Mouse (Mus musculus): Measurements from ENCODE around the gene Cox4i2. TPM values are rescaled to one million over a fixed set of nuclear protein-coding genes. Genes with fewer than 3 reads are reported as not detected.

Gene Cox4i2
- polyA plus RNA-seq, 1 experiment from 2014 or later: 13.1 TPM

- no peak overlapping the region for H3K4me2 ChIP-seq (ENCODE audit: low read length)
- H3K27ac ChIP-seq (ENCODE audit: low read depth): peak overlapping the region; percentile 88; the same call in 1 of the 2 replicates
- no peak overlapping the region for H3K9ac ChIP-seq (ENCODE audit: low read length)
- H3K36me3 ChIP-seq (ENCODE audit: control insufficient read depth, insufficient read depth, low read length): no peaks in the 10 kb centered on the region
- ATAC-seq (replicated peaks; ENCODE audit: low FRiP score, low TSS enrichment, low read depth): no peak
- peaks cover 39% of the 10 kb centered on the region for H3K4me1 ChIP-seq (replicated peaks; ENCODE audit: control insufficient read depth, insufficient read depth, low read length)
- no peak overlapping the region for H3K4me3 ChIP-seq (ENCODE audit: low read depth, low read length)
- H3K27me3 ChIP-seq (replicated peaks; ENCODE audit: control insufficient read depth, insufficient read depth, low read length): no peaks in the 10 kb centered on the region
- WGBS: 61% methylated on average over 7 of the region's 7 CpGs
- no peak for DNase-seq (ENCODE audit: low spot score)
- H3K9me3 ChIP-seq (ENCODE audit: control insufficient read depth, low read length): no peaks in the 10 kb centered on the region
Measured at GRCm38 (mm10) chr2:152728594-152728993, 25.4 kb upstream of the Cox4i2 start.

GRCm38 (mm10) chr2:152729013-152729635, 24.8 kb upstream of the Cox4i2 start:
- Histone ChIP-seq H3K9ac (ENCODE audit: low read length) (no peak overlapping the region), H3K9me3 (ENCODE audit: control insufficient read depth, low read length) (no peaks in the 10 kb centered on the region), H3K4me2 (ENCODE audit: low read length) (0 out of 2 replicates have a peak overlapping the region, but pooled peaks have one; percentile 3), H3K4me1 (replicated peaks; ENCODE audit: control insufficient read depth, insufficient read depth, low read length) (peaks cover 36% of the 10 kb centered on the region), H3K27me3 (replicated peaks; ENCODE audit: control insufficient read depth, insufficient read depth, low read length) (no peaks in the 10 kb centered on the region), H3K36me3 (ENCODE audit: control insufficient read depth, insufficient read depth, low read length) (no peaks in the 10 kb centered on the region), H3K4me3 (ENCODE audit: low read depth, low read length) (no peak overlapping the region), H3K27ac (ENCODE audit: low read depth) (peak overlapping the region; percentile 88)
- ATAC-seq (replicated peaks; ENCODE audit: low FRiP score, low TSS enrichment, low read depth) (peak; percentile 10), DNase-seq (ENCODE audit: low spot score) (no peak)
- WGBS: 27% methylated on average over 8 of the region's 8 CpGs

GRCm38 (mm10) chr2:152729636-152730020, 24.3 kb upstream of the Cox4i2 start:
- H3K9me3 ChIP-seq (ENCODE audit: control insufficient read depth, low read length): no peaks in the 10 kb centered on the region
- H3K27ac ChIP-seq (ENCODE audit: low read depth): peak overlapping the region; percentile 88
- no peak overlapping the region for H3K4me3 ChIP-seq (ENCODE audit: low read depth, low read length)
- peak; percentile 74 for ATAC-seq (replicated peaks; ENCODE audit: low FRiP score, low TSS enrichment, low read depth)
- peak; percentile 82 for DNase-seq (ENCODE audit: low spot score)
- 10% methylated on average over 7 of the region's 7 CpGs for WGBS
- 0 out of 2 replicates have a peak overlapping the region, but pooled peaks have one; percentile 3 for H3K4me2 ChIP-seq (ENCODE audit: low read length)
- H3K9ac ChIP-seq (ENCODE audit: low read length): no peak overlapping the region
- no peaks in the 10 kb centered on the region for H3K27me3 ChIP-seq (replicated peaks; ENCODE audit: control insufficient read depth, insufficient read depth, low read length)
- no peaks in the 10 kb centered on the region for H3K36me3 ChIP-seq (ENCODE audit: control insufficient read depth, insufficient read depth, low read length)
- H3K4me1 ChIP-seq (replicated peaks; ENCODE audit: control insufficient read depth, insufficient read depth, low read length): peaks cover 41% of the 10 kb centered on the region

DNA sequence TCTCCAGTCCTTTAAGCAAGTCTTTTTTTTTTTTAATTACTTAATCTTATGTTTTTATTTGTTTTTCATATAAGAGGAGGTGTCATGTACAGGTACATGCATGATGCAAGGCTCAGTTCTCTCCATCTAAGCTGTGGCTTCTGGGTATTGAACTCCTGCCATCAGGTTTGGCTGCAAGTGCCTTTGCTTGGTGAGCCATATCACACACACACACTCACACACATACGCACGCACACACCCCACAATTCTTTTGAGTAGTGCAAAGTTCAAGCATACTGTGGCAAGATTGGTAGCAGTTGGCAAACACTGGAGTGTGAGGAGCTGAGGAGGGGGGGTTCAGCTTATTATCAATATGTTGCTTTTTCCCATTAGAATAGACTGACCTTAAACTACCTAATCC, 20.8 kb upstream of the Cox4i2 start:
- Histone ChIP-seq H3K4me1 (replicated peaks; ENCODE audit: control insufficient read depth, insufficient read depth, low read length) (peaks cover 54% of the 10 kb centered on the region), H3K27ac (ENCODE audit: low read depth) (no peak overlapping the region)

GRCm38 (mm10) chr2:152734501-152734900, 19.5 kb upstream of the Cox4i2 start:
- ATAC-seq (replicated peaks; ENCODE audit: low FRiP score, low TSS enrichment, low read depth): no peak
- 0 out of 2 replicates have a peak, but pooled peaks cover 3% of the 10 kb centered on the region for H3K36me3 ChIP-seq (ENCODE audit: control insufficient read depth, insufficient read depth, low read length)
- peak overlapping the region; percentile 85 for H3K4me2 ChIP-seq (ENCODE audit: low read length)
- no peak for DNase-seq (ENCODE audit: low spot score)
- 10% methylated on average over 10 of the region's 10 CpGs for WGBS
- H3K4me1 ChIP-seq (replicated peaks; ENCODE audit: control insufficient read depth, insufficient read depth, low read length): peaks cover 46% of the 10 kb centered on the region
- H3K27me3 ChIP-seq (replicated peaks; ENCODE audit: control insufficient read depth, insufficient read depth, low read length): no peaks in the 10 kb centered on the region
- no peaks in the 10 kb centered on the region for H3K9me3 ChIP-seq (ENCODE audit: control insufficient read depth, low read length)
- peak overlapping the region; percentile 67; the same call in 1 of the 2 replicates for H3K4me3 ChIP-seq (ENCODE audit: low read depth, low read length)
- peak overlapping the region; percentile 29 for H3K9ac ChIP-seq (ENCODE audit: low read length)
- H3K27ac ChIP-seq (ENCODE audit: low read depth): peak overlapping the region; percentile 99

More for the DNA sequence above, 20.8 kb upstream of the Cox4i2 start:
- Histone ChIP-seq H3K27me3 (replicated peaks; ENCODE audit: control insufficient read depth, insufficient read depth, low read length) (no peaks in the 10 kb centered on the region), H3K9ac (ENCODE audit: low read length) (no peak overlapping the region), H3K4me3 (ENCODE audit: low read depth, low read length) (no peak overlapping the region), H3K36me3 (ENCODE audit: control insufficient read depth, insufficient read depth, low read length) (0 out of 2 replicates have a peak, but pooled peaks cover 2% of the 10 kb centered on the region), H3K4me2 (ENCODE audit: low read length) (no peak overlapping the region), H3K9me3 (ENCODE audit: control insufficient read depth, low read length) (no peaks in the 10 kb centered on the region)
- WGBS: 87% methylated on average over 2 of the region's 2 CpGs
- no peak for DNase-seq (ENCODE audit: low spot score)
- no peak for ATAC-seq (replicated peaks; ENCODE audit: low FRiP score, low TSS enrichment, low read depth)

DNA sequence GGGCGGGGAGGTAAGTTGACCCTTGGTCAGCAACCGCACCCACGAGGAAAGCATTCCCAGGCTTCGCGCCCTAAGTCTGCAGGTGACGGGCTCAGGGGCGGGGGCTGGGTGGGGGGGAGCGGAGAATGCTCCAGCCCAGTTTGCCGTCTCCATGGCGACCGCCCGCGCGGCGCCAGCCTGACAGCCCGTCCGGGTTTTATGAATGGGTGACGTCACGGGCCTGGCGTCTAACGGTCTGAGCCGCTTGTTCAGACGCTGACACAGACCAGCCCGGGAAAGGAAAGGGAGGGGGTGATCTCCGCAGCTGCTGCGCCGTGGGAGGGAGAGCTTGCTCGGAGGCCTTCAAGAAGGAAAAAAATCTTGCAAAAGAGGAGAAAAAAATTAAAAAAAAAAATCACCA, 19.0 kb upstream of the Cox4i2 start:
- peak; percentile 84 for ATAC-seq (replicated peaks; ENCODE audit: low FRiP score, low TSS enrichment, low read depth)
- Histone ChIP-seq H3K4me3 (ENCODE audit: low read depth, low read length) (peak overlapping the region; percentile 67), H3K27ac (ENCODE audit: low read depth) (peak overlapping the region; percentile 99), H3K36me3 (ENCODE audit: control insufficient read depth, insufficient read depth, low read length) (0 out of 2 replicates have a peak, but pooled peaks cover 3% of the 10 kb centered on the region), H3K9me3 (ENCODE audit: control insufficient read depth, low read length) (no peaks in the 10 kb centered on the region), H3K27me3 (replicated peaks; ENCODE audit: control insufficient read depth, insufficient read depth, low read length) (no peaks in the 10 kb centered on the region), H3K4me2 (ENCODE audit: low read length) (peak overlapping the region; percentile 85), H3K4me1 (replicated peaks; ENCODE audit: control insufficient read depth, insufficient read depth, low read length) (peaks cover 46% of the 10 kb centered on the region), H3K9ac (ENCODE audit: low read length) (peak overlapping the region; percentile 91)
- peak; percentile 98 for DNase-seq (ENCODE audit: low spot score)
- WGBS: under 1% methylated on average over 27 of the region's 28 CpGs

DNA sequence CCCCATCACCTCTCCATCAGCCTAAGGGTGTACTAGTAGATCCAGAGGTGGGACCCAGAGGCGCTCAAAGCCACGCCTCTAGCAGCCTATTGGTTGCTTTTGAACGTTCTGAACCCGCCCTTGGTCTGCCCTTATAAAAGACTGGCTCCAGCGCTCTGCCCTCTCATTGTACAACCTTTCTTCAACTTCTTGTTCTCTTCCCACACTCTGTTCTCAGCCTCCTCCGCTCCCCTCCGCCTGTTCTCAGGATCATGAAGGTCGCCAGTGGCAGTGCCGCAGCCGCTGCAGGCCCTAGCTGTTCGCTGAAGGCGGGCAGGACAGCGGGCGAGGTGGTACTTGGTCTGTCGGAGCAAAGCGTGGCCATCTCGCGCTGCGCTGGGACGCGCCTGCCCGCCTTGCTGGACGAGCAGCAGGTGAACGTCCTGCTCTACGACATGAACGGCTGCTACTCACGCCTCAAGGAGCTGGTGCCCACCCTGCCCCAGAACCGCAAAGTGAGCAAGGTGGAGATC, 17.8 kb upstream of the Cox4i2 start, which contains the start of gene Id1:
TSS of gene Id1 (plus strand) at position 162 of the 512 bp plus-strand sequence.
- H3K9ac ChIP-seq (ENCODE audit: low read length): peak within 1 kb of the TSS; percentile 91
- ATAC-seq (replicated peaks; ENCODE audit: low FRiP score, low TSS enrichment, low read depth): peak; percentile 66
- peak within 1 kb of the TSS; percentile 99 for H3K27ac ChIP-seq (ENCODE audit: low read depth)
- no peaks in the 10 kb centered on the region for H3K9me3 ChIP-seq (ENCODE audit: control insufficient read depth, low read length)
- peak within 1 kb of the TSS; percentile 85 for H3K4me2 ChIP-seq (ENCODE audit: low read length)
- H3K36me3 ChIP-seq (ENCODE audit: control insufficient read depth, insufficient read depth, low read length): 0 out of 2 replicates have a peak, but pooled peaks cover 3% of the 10 kb centered on the region
- H3K4me1 ChIP-seq (replicated peaks; ENCODE audit: control insufficient read depth, insufficient read depth, low read length): peaks cover 47% of the 10 kb centered on the region
- peak; percentile 98 for DNase-seq (ENCODE audit: low spot score)
- WGBS: under 1% methylated on average over 28 of the region's 28 CpGs
- H3K4me3 ChIP-seq (ENCODE audit: low read depth, low read length): peak within 1 kb of the TSS; percentile 67
- H3K27me3 ChIP-seq (replicated peaks; ENCODE audit: control insufficient read depth, insufficient read depth, low read length): no peaks in the 10 kb centered on the region

DNA sequence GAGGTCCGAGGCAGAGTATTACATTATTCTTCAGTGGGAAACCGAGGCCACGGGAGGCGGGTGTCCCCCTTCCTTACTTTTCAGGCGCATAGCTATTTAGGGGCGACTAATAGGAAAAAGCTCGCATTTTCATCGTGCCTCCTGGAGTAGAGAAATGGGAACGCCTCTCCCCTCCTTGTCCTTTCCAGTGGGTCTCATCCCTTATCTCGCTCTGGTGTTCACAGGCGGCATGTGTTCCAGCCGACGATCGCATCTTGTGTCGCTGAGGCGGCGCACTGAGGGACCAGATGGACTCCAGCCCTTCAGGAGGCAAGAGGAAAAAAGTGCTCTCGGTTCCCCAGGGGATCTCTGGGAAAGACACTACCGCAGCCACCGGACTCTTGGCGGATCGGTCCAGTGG, 17.2 kb upstream of the Cox4i2 start:
- Histone ChIP-seq H3K9ac (ENCODE audit: low read length) (peak overlapping the region; percentile 91), H3K4me1 (replicated peaks; ENCODE audit: control insufficient read depth, insufficient read depth, low read length) (peaks cover 53% of the 10 kb centered on the region), H3K27ac (ENCODE audit: low read depth) (peak overlapping the region; percentile 99), H3K4me3 (ENCODE audit: low read depth, low read length) (peak overlapping the region; percentile 67), H3K36me3 (ENCODE audit: control insufficient read depth, insufficient read depth, low read length) (0 out of 2 replicates have a peak, but pooled peaks cover 3% of the 10 kb centered on the region), H3K9me3 (ENCODE audit: control insufficient read depth, low read length) (no peaks in the 10 kb centered on the region), H3K27me3 (replicated peaks; ENCODE audit: control insufficient read depth, insufficient read depth, low read length) (no peaks in the 10 kb centered on the region), H3K4me2 (ENCODE audit: low read length) (peak overlapping the region; percentile 85)
- DNase-seq (ENCODE audit: low spot score) (no peak), ATAC-seq (replicated peaks; ENCODE audit: low FRiP score, low TSS enrichment, low read depth) (no peak)
- WGBS: 0% methylated on average over 22 of the region's 22 CpGs

Data from intestine, embryonic 14.5 days (tissue).